Mouse (Mus musculus) inflammation-experienced regulatory T-cells, adult 16 weeks (primary cell): ENCODE measurements around the gene AU015836. TPM values are rescaled to one million over a fixed set of nuclear protein-coding genes. Genes with fewer than 3 reads are reported as not detected.

Experiments used
- polyA plus RNA-seq: library from polyadenylated mRNA; unstranded; fragments of 100-300 nt; shearing (Covaris generic); gene quantifications from one replicate; pipeline ENCODE4 v1.2.1, GENCODE M21; 2017

The AU015836 gene
- polyA plus RNA-seq, result not detected

GRCm38 (mm10) chrX:93968444-93968843 is at the start of gene AU015836:
Gene AU015836 (plus strand): TSS chrX:93968659.

Other genes with a start within 250 kb of the AU015836 start
- gene Pdk3, start 136.5 kb upstream of the AU015836 start, polyA plus RNA-seq, result 37.2 TPM
- 56.8 TPM for gene Zfx, start 155.0 kb downstream of the AU015836 start, polyA plus RNA-seq
- 56.7 TPM for gene Eif2s3x, start 244.2 kb downstream of the AU015836 start, polyA plus RNA-seq